Mouse (Mus musculus) intestine, embryonic 15.5 days (tissue): ENCODE data around the gene Spin1. TPM values are rescaled to one million over a fixed set of nuclear protein-coding genes. Genes with fewer than 3 reads are reported as not detected.
"Not testable (repeated sequence)": the region's sequence is repeated elsewhere in the genome, so short reads cannot be mapped to it uniquely, and the experiment has no call there.

Experiments
- ATAC-seq: fragments of 200-750 bp; cut with Nextera tagmentation; 2 replicates; pipeline ENCODE4 v1.8.0; 2017; ENCODE audit warnings: moderate TSS enrichment, moderate library complexity
- H3K27ac ChIP-seq: fragments of 300-500 bp; sonication (generic); 2 replicates; pipeline ENCODE4 v1.5.1; 2015; ENCODE audit warnings: mild to moderate bottlenecking, inconsistent platforms
- H3K27me3 ChIP-seq: fragments of 300-500 bp; sonication (generic); replicated peaks from 2 replicates; pipeline ENCODE4 v1.6.1; 2015; ENCODE audit warnings: inconsistent platforms
- H3K36me3 ChIP-seq: fragments of 300-500 bp; sonication (generic); 2 replicates; pipeline ENCODE4 v1.6.1; 2015; ENCODE audit warnings: inconsistent platforms
- H3K4me1 ChIP-seq: fragments of 300-500 bp; sonication (generic); replicated peaks from 2 replicates; pipeline ENCODE4 v1.6.1; 2015; ENCODE audit warnings: inconsistent platforms
- H3K4me2 ChIP-seq: fragments of 300-500 bp; sonication (generic); replicated peaks from 2 replicates; pipeline ENCODE4 v1.6.1; 2015; ENCODE audit warnings: mild to moderate bottlenecking, inconsistent platforms
- H3K4me3 ChIP-seq: fragments of 300-500 bp; sonication (generic); replicated peaks from 2 replicates; pipeline ENCODE4 v1.5.1; 2015; ENCODE audit warnings: inconsistent platforms
- H3K9ac ChIP-seq: fragments of 300-500 bp; sonication (generic); 2 replicates; pipeline ENCODE4 v1.6.1; 2015; ENCODE audit warnings: inconsistent platforms
- H3K9me3 ChIP-seq: fragments of 300-500 bp; sonication (generic); 2 replicates; pipeline ENCODE4 v1.6.1; 2016; ENCODE audit warnings: inconsistent platforms
- WGBS: fragments of 180-500 bp; shearing (Covaris S2); methylation state at CpG from one replicate; pipeline ENCODE4 v1.1.7; 2015; 5-methylcytosine and 5-hydroxymethylcytosine counted together
- polyA plus RNA-seq: library from polyadenylated mRNA; unstranded; fragments of >200 nt; fragmentation: Nextera tagmentation; extraction: Ambion mirVana; gene quantifications from 2 replicates; pipeline ENCODE4 v1.2.1, GENCODE M21; 2015

Gene Spin1
- polyA plus RNA-seq = 65.1 and 68.3 TPM in 2 replicates

DNA sequence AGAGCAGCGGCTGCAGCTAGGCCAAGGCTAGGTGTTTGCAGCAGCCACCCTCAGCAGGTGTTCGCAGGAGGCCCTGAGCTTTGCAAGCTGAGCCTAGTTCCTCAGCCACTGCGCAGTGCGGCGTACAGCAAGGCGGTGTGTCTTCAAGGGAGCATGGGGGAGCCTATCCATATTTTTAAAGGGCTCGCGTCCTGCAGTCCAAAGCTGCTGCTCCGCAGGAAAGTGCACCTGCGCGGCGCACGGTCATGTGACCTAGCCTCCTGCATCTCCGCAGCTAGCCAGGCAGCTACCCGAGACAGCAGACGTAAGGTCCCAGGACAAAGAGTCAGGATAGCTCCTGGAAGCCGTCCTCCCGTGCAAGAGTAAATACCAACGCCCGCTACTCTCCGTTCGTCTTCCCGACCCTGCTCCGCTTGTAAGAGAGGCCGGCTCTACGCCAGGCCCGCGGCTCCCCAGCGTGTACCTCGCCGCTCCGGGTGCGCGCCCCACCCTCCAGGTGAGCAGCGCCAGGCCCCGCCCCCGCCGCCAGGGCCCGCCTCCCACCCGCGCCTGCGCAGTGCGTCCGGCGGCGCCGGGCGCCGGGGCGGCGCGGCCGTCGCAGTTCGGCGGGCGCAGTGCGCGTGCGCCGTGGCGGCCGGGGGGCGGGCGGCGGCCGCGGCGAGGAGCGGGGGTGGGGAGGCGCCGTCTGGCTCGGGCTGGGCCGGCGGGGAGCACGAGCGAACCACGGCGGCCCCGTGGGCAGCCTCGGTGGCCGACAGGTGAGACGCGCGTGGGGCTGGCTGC, at the start of gene Spin1:
Gene Spin1, plus strand, starts transcription at position 648 of the 783 bp plus-strand sequence.
- under 1% methylated on average over 84 of the region's 85 CpGs for WGBS
- H3K4me2 ChIP-seq = peak within 1 kb of the TSS; percentile 84
- peak; percentile 91 for ATAC-seq

DNA sequence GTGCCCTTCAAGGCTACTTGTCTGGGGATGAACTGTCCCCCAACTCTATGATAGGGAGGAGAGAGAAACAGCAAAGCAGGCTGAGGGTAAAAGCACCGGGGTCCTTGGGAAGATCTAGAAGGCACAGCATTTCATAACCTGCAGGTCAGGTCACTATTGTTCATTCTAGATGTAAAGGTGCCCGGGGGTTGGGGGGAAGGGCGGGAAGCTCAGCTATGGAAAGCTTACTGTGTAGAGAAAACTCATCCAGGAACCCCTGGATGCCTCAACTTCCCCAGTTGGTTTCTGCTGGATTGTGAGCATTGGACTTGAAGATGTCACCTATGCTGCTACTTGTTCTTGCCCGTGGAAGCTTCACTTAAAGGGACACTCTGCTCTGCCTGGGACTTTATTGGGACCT, 49.7 kb upstream of the Spin1 start:
- H3K4me2 ChIP-seq = no peak overlapping the region
- H3K4me3 ChIP-seq = no peak overlapping the region
- H3K27me3 ChIP-seq = no peaks in the 10 kb centered on the region
- no peaks in the 10 kb centered on the region for H3K9me3 ChIP-seq
- WGBS = 87% methylated on average over 4 of the region's 4 CpGs
- no peak for ATAC-seq
- H3K27ac ChIP-seq = no peak overlapping the region
- H3K36me3 ChIP-seq = no peaks in the 10 kb centered on the region
- H3K4me1 ChIP-seq = no peaks in the 10 kb centered on the region
- H3K9ac ChIP-seq = no peak overlapping the region

More for the DNA sequence above, at the start of gene Spin1:
- Histone ChIP-seq H3K27me3 (no peaks in the 10 kb centered on the region), H3K4me3 (peak within 1 kb of the TSS; percentile 84), H3K9me3 (no peaks in the 10 kb centered on the region), H3K9ac (peak within 1 kb of the TSS; percentile 88), H3K36me3 (0 out of 2 replicates have a peak, but pooled peaks cover 2% of the 10 kb centered on the region), H3K4me1 (peaks cover 6% of the 10 kb centered on the region; the same call in 1 of the 2 replicates), H3K27ac (peak within 1 kb of the TSS; percentile 96)

DNA sequence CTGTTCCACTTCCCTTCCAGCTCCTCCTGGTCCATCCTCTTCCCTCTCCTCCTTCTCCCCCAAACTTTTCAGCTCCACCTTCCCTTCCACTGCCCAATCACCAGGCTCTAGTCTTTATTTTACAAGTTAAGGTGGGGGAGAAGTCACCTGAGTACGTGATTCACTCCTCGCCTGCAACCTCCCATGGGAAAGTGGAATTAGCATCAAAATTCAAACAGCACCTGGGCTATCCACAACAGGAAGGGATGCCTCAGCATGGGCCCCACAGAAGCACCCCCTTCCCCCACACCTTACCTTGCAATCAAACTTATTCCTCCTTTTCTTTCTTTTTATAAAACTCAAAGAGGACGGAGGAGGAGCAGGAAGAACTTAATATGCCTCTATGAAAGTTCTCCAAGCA, 48.3 kb upstream of the Spin1 start:
- Histone ChIP-seq H3K27me3 (no peaks in the 10 kb centered on the region), H3K36me3 (no peaks in the 10 kb centered on the region), H3K27ac (no peak overlapping the region), H3K4me3 (no peak overlapping the region), H3K4me2 (no peak overlapping the region), H3K9me3 (no peaks in the 10 kb centered on the region), H3K9ac (no peak overlapping the region), H3K4me1 (no peaks in the 10 kb centered on the region)
- WGBS = 77% methylated on average over 3 of the region's 3 CpGs
- no peak for ATAC-seq

DNA sequence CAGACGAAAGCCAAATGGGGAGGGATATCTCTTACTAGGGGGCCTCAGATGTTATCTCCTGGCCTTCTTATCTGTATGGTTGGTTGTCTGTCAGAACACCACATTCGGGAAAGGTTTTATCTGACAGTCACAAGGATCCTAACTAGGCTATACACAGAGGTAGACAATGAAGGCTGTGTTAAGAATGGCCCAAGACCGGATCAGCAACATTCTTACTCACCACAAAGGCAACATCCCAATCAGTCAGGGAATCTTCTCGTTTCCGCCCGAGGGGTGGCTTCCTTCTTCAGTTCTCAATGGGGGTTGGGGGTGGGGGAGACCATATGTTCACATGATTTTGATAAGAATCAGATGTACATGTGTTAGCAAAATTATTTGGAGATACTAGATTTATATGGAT, 37.7 kb upstream of the Spin1 start:
- no peaks in the 10 kb centered on the region for H3K9me3 ChIP-seq
- WGBS = 48% methylated on average over 6 of the region's 6 CpGs
- no peak for ATAC-seq
- H3K9ac ChIP-seq = no peak overlapping the region
- H3K4me1 ChIP-seq = no peaks in the 10 kb centered on the region
- no peak overlapping the region for H3K27ac ChIP-seq
- H3K36me3 ChIP-seq = no peaks in the 10 kb centered on the region
- H3K4me2 ChIP-seq = no peak overlapping the region
- H3K4me3 ChIP-seq = no peak overlapping the region
- no peaks in the 10 kb centered on the region for H3K27me3 ChIP-seq

DNA sequence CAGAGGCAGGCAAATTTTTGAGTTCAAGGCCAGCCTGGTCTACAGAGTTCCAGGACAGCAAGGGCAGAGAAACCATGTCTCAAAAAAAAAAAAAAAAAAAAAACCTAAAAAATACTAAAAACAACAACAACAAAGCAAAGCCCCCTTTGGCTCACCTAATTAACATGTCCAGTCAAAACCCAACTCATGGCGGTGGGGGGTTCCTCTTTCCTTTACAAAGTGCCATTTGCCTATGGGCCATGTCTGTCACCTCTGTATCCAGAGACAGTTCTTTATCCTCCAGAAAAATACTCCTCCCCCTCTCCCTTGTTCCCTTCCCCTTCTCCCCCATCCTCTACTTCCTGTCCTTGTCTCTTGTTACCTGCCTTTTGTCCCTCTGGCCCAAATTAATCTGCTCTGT, 37.0 kb upstream of the Spin1 start:
- Histone ChIP-seq H3K4me1 (no peaks in the 10 kb centered on the region), H3K27ac (no peak overlapping the region), H3K27me3 (no peaks in the 10 kb centered on the region), H3K4me3 (no peak overlapping the region), H3K36me3 (no peaks in the 10 kb centered on the region), H3K9ac (no peak overlapping the region), H3K4me2 (no peak overlapping the region), H3K9me3 (no peaks in the 10 kb centered on the region)
- WGBS = 91% methylated on average over 1 of the region's 1 CpGs
- ATAC-seq = no peak

DNA sequence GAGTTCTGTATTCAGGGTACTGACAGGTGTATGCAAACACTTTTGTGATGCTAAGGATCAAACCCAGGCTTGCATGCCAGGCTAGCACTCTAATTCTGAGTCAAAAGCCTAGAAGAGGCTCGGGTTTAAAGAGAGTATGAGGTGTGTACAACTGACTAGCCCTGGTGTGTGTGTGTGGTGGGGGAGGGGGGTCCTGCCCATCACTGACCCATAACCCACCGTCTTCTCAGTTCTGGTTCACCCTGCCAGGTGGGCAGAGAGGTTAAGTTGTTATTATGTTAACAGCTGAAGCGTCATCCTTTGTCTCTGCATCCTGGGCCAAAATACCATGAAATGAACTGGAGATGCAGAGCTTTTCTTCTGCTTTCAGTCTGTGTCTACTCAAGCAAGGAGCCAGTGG, 36.3 kb upstream of the Spin1 start:
- Histone ChIP-seq H3K27me3 (no peaks in the 10 kb centered on the region), H3K4me2 (no peak overlapping the region), H3K9me3 (no peaks in the 10 kb centered on the region), H3K27ac (no peak overlapping the region), H3K4me3 (no peak overlapping the region), H3K36me3 (no peaks in the 10 kb centered on the region), H3K4me1 (no peaks in the 10 kb centered on the region), H3K9ac (no peak overlapping the region)
- WGBS = 75% methylated on average over 3 of the region's 3 CpGs
- no peak for ATAC-seq

DNA sequence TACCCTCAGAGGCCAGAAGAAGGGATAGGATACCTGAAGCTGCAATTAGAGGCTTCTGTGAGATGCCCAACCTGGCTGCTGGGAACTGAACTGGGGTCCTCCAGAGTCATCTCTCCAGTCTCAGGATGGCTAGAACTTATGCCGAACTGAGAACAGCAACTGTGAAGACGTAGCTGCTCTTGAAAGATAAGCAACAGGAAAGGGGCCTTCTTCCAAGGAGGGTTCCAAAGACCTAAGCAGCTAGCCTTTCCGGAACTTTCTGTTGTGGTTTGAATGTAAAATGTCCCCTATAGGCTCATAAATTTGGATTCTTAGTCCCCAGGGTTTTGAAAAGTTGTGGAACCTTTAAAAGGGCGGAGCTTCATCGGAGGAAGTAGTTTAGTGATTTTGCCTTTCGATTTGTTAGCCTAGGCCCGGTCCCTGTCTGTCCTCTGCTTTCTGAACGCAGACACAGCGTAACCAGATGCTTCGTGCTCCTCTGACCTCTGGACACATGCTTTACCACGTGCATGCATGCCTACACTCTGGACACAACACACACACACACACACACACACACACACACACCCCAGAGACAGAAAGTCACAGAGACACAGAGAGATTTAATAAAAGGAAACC, 29.5 kb upstream of the Spin1 start:
- 72% methylated on average over 11 of the region's 11 CpGs for WGBS
- 0 out of 2 replicates have a peak, but pooled peaks have one; percentile 12 for ATAC-seq
- Histone ChIP-seq H3K9me3 (no peaks in the 10 kb centered on the region), H3K27me3 (no peaks in the 10 kb centered on the region), H3K4me2 (no peak overlapping the region), H3K36me3 (no peaks in the 10 kb centered on the region), H3K9ac (no peak overlapping the region), H3K4me3 (no peak overlapping the region), H3K27ac (0 out of 2 replicates have a peak overlapping the region, but pooled peaks have one; percentile 17), H3K4me1 (peaks cover 10% of the 10 kb centered on the region; the same call in 1 of the 2 replicates)

DNA sequence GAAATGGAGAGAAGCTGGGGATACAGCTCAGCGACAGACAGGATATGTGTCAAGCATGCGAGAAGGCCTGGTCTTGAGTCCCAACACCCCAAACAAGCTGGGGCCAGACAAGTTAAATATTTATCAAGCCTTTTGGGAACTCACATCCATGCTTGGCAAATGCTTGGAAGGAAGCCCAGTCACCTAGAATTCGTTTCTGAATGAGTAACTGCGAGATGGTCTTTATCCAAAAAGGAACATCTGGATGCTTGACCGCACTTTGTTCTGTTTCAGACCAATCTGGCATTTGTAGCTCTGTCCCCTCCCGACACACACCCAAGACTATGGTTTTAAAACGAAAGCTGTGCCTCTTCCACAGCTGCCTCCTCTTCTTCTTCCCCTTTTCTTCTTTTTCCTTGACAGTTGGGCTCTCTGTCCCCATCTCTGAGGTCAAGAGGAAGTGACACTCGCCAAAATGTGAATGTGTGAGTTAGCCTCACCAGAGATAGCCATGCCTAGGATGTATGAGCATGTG, 28.9 kb upstream of the Spin1 start:
- H3K9ac ChIP-seq = no peak overlapping the region
- WGBS = 43% methylated on average over 8 of the region's 8 CpGs
- 0 out of 2 replicates have a peak overlapping the region, but pooled peaks have one; percentile 17 for H3K27ac ChIP-seq
- no peak overlapping the region for H3K4me2 ChIP-seq
- no peaks in the 10 kb centered on the region for H3K9me3 ChIP-seq
- H3K4me3 ChIP-seq = no peak overlapping the region
- no peaks in the 10 kb centered on the region for H3K36me3 ChIP-seq
- ATAC-seq = peak; percentile 31; the same call in 1 of the 2 replicates
- H3K4me1 ChIP-seq = peaks cover 10% of the 10 kb centered on the region; the same call in 1 of the 2 replicates
- H3K27me3 ChIP-seq = no peaks in the 10 kb centered on the region

DNA sequence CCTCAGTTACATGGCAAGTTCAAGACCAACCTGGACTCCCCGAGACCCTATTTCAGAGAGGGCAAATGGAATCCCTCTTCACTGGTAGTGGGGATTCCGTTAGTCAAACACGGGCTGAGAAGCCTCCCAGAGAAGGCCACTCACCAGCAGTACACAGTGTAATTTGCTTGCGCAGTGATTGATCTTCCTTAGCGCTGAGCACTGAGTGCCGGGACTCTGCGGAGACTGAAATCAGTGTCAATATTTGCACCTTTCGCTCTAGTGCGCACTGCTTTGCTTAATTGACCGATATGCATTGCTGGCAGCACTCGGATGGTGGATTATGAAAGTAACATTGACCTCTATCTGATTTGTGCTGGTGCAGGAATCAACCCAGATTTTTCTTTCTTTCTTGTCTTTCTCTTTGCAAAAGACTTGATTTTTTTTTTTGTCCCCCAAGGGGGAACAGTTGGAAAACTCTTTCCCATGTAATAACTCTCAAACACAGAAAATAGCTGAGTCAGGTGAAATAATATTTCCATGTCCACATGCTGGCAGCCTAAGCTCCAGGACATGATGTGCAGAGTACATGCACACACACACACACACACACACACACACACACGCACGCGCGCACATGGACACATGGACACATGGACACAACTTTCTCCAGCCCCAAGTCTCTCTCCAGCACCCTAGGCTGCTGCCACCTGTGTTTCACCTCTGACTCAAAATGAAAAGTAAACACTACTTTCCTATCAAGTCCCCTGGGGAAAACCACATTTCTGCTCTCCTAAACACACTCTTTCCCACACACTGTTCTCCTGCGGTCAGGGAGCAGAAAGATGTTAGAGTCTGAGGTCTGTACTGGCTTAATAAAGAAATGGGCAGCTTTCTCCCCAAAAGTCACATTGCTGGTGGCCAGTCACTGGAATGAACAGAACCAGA, 27.5 kb upstream of the Spin1 start:
- Histone ChIP-seq H3K4me1 (peaks cover 10% of the 10 kb centered on the region; the same call in 1 of the 2 replicates), H3K4me3 (no peak overlapping the region), H3K9me3 (no peaks in the 10 kb centered on the region), H3K4me2 (no peak overlapping the region), H3K27me3 (no peaks in the 10 kb centered on the region), H3K27ac (no peak overlapping the region), H3K9ac (no peak overlapping the region), H3K36me3 (no peaks in the 10 kb centered on the region)
- WGBS = 72% methylated on average over 16 of the region's 16 CpGs
- ATAC-seq = no peak

DNA sequence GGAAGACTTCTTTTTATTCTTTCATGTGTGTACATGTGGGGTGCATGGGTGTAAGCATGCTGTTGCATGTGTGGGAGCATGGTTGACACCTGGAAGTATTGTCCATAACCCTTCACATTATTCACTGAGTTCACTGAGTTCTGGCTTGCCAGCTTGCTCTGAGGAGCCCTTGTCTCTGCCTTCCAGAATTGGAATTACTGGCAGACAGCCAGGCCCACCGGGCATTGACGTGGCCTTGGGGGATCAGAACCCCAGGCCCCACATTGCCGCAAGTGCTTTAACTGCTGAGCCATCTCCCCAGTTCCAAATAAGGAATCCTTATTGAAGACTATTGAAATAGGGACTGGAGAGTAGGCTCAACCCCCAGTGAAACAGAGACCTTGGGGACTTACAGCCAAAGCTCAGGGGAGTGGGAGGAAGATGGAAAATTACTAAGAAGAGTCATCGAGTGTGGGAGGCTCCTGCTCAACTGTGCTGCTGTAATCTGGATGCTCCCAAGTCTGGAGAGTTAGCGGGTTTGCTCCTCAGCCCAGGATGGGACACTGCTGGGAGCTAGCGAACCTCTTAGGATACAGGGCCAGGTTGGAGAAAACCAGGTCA, 26.5 kb upstream of the Spin1 start:
- no peak overlapping the region for H3K27ac ChIP-seq
- peaks cover 10% of the 10 kb centered on the region; the same call in 1 of the 2 replicates for H3K4me1 ChIP-seq
- no peak overlapping the region for H3K9ac ChIP-seq
- no peaks in the 10 kb centered on the region for H3K36me3 ChIP-seq
- 71% methylated on average over 6 of the region's 6 CpGs for WGBS
- H3K9me3 ChIP-seq = no peaks in the 10 kb centered on the region
- H3K27me3 ChIP-seq = no peaks in the 10 kb centered on the region
- ATAC-seq = peak; percentile 23; the same call in 1 of the 2 replicates
- H3K4me2 ChIP-seq = no peak overlapping the region
- no peak overlapping the region for H3K4me3 ChIP-seq

DNA sequence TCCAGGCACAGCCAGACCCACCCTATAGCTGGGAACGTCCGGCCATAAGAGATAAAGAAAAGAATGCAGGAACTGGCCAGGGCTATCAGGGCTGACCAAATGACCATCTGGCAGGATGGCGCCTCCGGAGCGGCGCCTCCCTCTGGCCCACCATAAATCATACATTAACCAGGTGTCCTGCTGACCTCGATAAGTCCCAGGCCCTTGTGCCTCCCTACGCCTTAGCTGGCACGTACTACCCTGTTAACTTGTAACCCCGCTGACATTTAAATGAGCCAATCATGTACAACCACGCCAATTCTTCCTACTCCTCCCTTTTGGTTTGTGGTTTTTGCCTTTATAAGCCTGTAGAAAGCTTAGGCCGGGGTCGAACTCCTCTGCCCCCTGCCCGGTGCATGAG, 24.5 kb upstream of the Spin1 start:
- H3K27ac ChIP-seq, H3K4me2 ChIP-seq, H3K9ac ChIP-seq, H3K27me3 ChIP-seq, ATAC-seq, H3K36me3 ChIP-seq, H3K4me1 ChIP-seq, H3K4me3 ChIP-seq, H3K9me3 ChIP-seq: not testable (repeated sequence)
- 94% methylated on average over 14 of the region's 14 CpGs for WGBS
